Mouse (Mus musculus) left cerebral cortex, postnatal 4 days (tissue): ENCODE measurements around the gene Ndufb5. TPM values are rescaled to one million over a fixed set of nuclear protein-coding genes. Genes with fewer than 3 reads are reported as not detected.
"Not testable (repeated sequence)": the region's sequence is repeated elsewhere in the genome, so short reads cannot be mapped to it uniquely, and the experiment has no call there.

Experiments used
- DNase-seq: peaks from one replicate; pipeline ENCODE4 v3.0.0-alpha.2; 2022
- intact Hi-C: fragments of 180-260 bp; cut with DNase I; formaldehyde crosslinking; loops from one replicate; pipeline ENCODE4 v1.15.1; 2025
- total RNA-seq, 2 experiments: library from RNA; stranded (reverse); gene quantifications; 2 replicates each; pipeline ENCODE4 v1.2.3; 2021

The Ndufb5 gene
- total RNA-seq, 2 experiments from 2014 or later: 140 to 145 TPM

GRCm38 (mm10) chr3:32724191-32724590 is 12.6 kb upstream of the Ndufb5 start:
- no peak for DNase-seq
- intact Hi-C loops: no loop called here

- intact Hi-C loops: no loop called here
- DNase-seq: no peak
Measured at GRCm38 (mm10) chr3:32725951-32726350, 10.8 kb upstream of the Ndufb5 start.

- DNase-seq: no peak
- intact Hi-C loops: no loop called here
Measured at GRCm38 (mm10) chr3:32727861-32728260, 8.9 kb upstream of the Ndufb5 start.

- DNase-seq: no peak
- intact Hi-C loops: loop anchor here (10.0 kb wide), 1 partner anchor 1068 kb away; no protein-coding TSS in a partner anchor
Measured at GRCm38 (mm10) chr3:32737172-32737655, 424 bp downstream of the Ndufb5 start, which contains the start of gene Mrpl47. Gene Mrpl47, minus strand, starts transcription at chr3:32737605.

- no peak for DNase-seq
- intact Hi-C loops: loop anchor here (10.0 kb wide), 1 partner anchor 1066 kb away; no protein-coding TSS in a partner anchor
Measured at GRCm38 (mm10) chr3:32738549-32738948, 1.8 kb downstream of the Ndufb5 start.

- no peak for DNase-seq
- intact Hi-C loops: no loop called here
Measured at GRCm38 (mm10) chr3:32742276-32742780, 5.5 kb downstream of the Ndufb5 start.

- DNase-seq: no peak
- intact Hi-C loops: no loop called here
Measured at GRCm38 (mm10) chr3:32745001-32745400, 8.2 kb downstream of the Ndufb5 start.

- DNase-seq, intact Hi-C loops: not testable (repeated sequence)
Measured at GRCm38 (mm10) chr3:32745426-32745825, 8.6 kb downstream of the Ndufb5 start.

- intact Hi-C loops: no loop called here
- no peak for DNase-seq
Measured at GRCm38 (mm10) chr3:32748384-32748783, 11.6 kb downstream of the Ndufb5 start.

- peak; percentile 14 for DNase-seq
- intact Hi-C loops: loop anchor here (5.0 kb wide), 1 partner anchor 67 kb away; the partner anchor contains the start of gene Usp13
Measured at GRCm38 (mm10) chr3:32749820-32750579, 13.2 kb downstream of the Ndufb5 start.

- intact Hi-C loops: loop anchor here (5.0 kb wide), 1 partner anchor 63 kb away; the partner anchor contains the start of gene Usp13
- DNase-seq: no peak
Measured at GRCm38 (mm10) chr3:32754384-32754915, 17.7 kb downstream of the Ndufb5 start.

GRCm38 (mm10) chr3:32759212-32759611 is 22.4 kb downstream of the Ndufb5 start:
- intact Hi-C loops: no loop called here
- no peak for DNase-seq

GRCm38 (mm10) chr3:32762962-32763361 is 26.2 kb downstream of the Ndufb5 start:
- DNase-seq: no peak
- intact Hi-C loops: no loop called here

GRCm38 (mm10) chr3:32763902-32764301 is 27.1 kb downstream of the Ndufb5 start:
- no peak for DNase-seq
- intact Hi-C loops: no loop called here

GRCm38 (mm10) chr3:32770781-32771180 is 34.0 kb downstream of the Ndufb5 start:
- no peak for DNase-seq
- intact Hi-C loops: no loop called here

Other genes starting within 250 kb of the Ndufb5 start
- under 1 TPM in 1 of 2 experiments, not detected in 1; 0.60 TPM for gene Kcnmb3, start 244.8 kb upstream of the Ndufb5 start, total RNA-seq
- gene Zfp639, start 226.7 kb upstream of the Ndufb5 start, total RNA-seq: 10 to 100 TPM; 55.2 to 60.8 TPM
- gene Mfn1, start 207.5 kb upstream of the Ndufb5 start, total RNA-seq: 100 to 1,000 TPM; 102 to 128 TPM
- gene Gnb4, start 120.4 kb upstream of the Ndufb5 start, total RNA-seq: 100 to 1,000 TPM; 148 to 154 TPM
- 10 to 100 TPM; 21.6 to 23.9 TPM for gene Actl6a, start 30.7 kb upstream of the Ndufb5 start, total RNA-seq
- 10 to 100 TPM; 21.4 to 24.0 TPM for gene Mrpl47, start 615 bp downstream of the Ndufb5 start, total RNA-seq
- gene Usp13, start 80.6 kb downstream of the Ndufb5 start, total RNA-seq: 10 to 100 TPM; 25.3 to 28.5 TPM